Mouse (Mus musculus): ENCODE measurements around the gene Sox9.

- TF ChIP-seq CTCF (IDR thresholded peaks at IDR 0.05; ENCODE audit: control insufficient read depth, insufficient read depth, insufficient replicate concordance, low read depth, low read length): no peak
- no peak for TF ChIP-seq POLR2A (IDR thresholded peaks at IDR 0.05; ENCODE audit: control insufficient read depth, low read depth, low read length)
These were observed 24.0 kb upstream of the Sox9 start for GRCm38 (mm10) chr11:112758056-112758455.

Measured in testis, adult 2 months (tissue).